ENCODE assay signal across 15 mouse cellular contexts in the genomic region with DNA sequence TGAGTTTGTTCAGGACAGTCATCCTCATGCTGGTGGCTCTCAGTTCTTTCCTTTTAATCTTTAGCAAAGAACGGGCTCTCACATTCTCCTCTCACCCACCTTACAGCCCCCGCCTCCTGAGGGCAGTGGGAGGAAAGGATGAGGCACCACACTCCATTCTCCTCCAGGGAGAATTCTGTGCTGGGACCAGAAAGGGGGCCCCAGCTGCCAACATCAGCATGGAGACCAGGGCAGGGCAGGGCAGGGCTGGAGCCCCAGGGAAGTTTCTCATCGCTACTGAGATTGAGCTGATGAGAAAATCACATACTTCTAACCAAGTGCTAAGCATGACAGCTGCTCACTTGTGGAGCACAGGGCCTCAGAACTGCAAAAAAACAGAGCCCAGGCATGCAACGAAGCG. TPM values are rescaled to one million over a fixed set of nuclear protein-coding genes. Genes with fewer than 3 reads are reported as not detected.
DNase-seq lines count a peak whose midpoint lies in the region; ATAC-seq and TF ChIP-seq lines count a peak whose summit lies in the region.
"Had no signal": no experiment of that assay in that cellular context is flagged by ENCODE, and none has a peak within 500 bp of the region (broad histone marks: within the 10 kb centered on the region; RNA-seq: fewer than 3 reads in every experiment).

No protein-coding gene starts in this region.

- peak overlapping the region; percentile 81 for H3K4me2 ChIP-seq in limb, embryonic 13.5 days (replicated peaks)
- H3K4me2 ChIP-seq: hindbrain, embryonic 12.5 days had no signal

- no peaks in the 10 kb centered on the region for H3K36me3 ChIP-seq in kidney, adult 2 months (ENCODE audit: control insufficient read depth, insufficient read depth, low read length)
- peaks cover 12% of the 10 kb centered on the region for H3K36me3 ChIP-seq in C2C12 (ENCODE audit: control insufficient read depth, insufficient read depth)
- H3K36me3 ChIP-seq in limb, embryonic 13.5 days: no peaks in the 10 kb centered on the region
- H3K36me3 ChIP-seq: hindbrain, embryonic 12.5 days had no signal

- intact Hi-C loops in gastrocnemius, adult 2 months (cut with DNase I): loop anchor here (5.0 kb wide), 1 partner anchor 221 kb away; no protein-coding TSS in a partner anchor
- intact Hi-C loops in gastrocnemius, postnatal 36 days (cut with DNase I): no loop called here

- no peaks in the 10 kb centered on the region for H3K27me3 ChIP-seq in kidney, adult 2 months (replicated peaks; ENCODE audit: control insufficient read depth, insufficient read depth, low read length)
- no peaks in the 10 kb centered on the region for H3K27me3 ChIP-seq in C2C12 (ENCODE audit: control insufficient read depth, insufficient read depth, insufficient read length)
- H3K27me3 ChIP-seq in limb, embryonic 13.5 days: peaks cover 51% of the 10 kb centered on the region

- H3K9me3 ChIP-seq in limb, embryonic 13.5 days: no peaks in the 10 kb centered on the region

- H3K9ac ChIP-seq in limb, embryonic 13.5 days: peak overlapping the region; percentile 35; the same call in 1 of the 2 replicates
- H3K9ac ChIP-seq: hindbrain, embryonic 12.5 days; liver, embryonic 14.5 days had no signal

- H3K27ac ChIP-seq in gastrocnemius, adult 2 months: peak overlapping the region; percentile 73; the same call in 1 of the 2 replicates
- H3K27ac ChIP-seq in kidney, adult 2 months (ENCODE audit: insufficient read depth, low read depth, low read length): 0 out of 2 replicates have a peak overlapping the region, but pooled peaks have one; percentile 17
- no peak overlapping the region for H3K27ac ChIP-seq in limb, embryonic 13.5 days
- H3K27ac ChIP-seq: hindbrain, embryonic 12.5 days; liver, embryonic 14.5 days had no signal

- peak overlapping the region; percentile 25 for H3K4me3 ChIP-seq in gastrocnemius, adult 2 months
- H3K4me3 ChIP-seq in kidney, adult 2 months (ENCODE audit: insufficient read depth, low read depth, low read length): peak overlapping the region; percentile 30; the same call in 1 of the 2 replicates
- H3K4me3 ChIP-seq in C2C12 (ENCODE audit: insufficient read depth, poor library complexity, severe bottlenecking): peak overlapping the region; percentile 62
- peak overlapping the region; percentile 59; the same call in 1 of the 2 replicates for H3K4me3 ChIP-seq in limb, embryonic 13.5 days
- H3K4me3 ChIP-seq: hindbrain, embryonic 12.5 days had no signal

- peaks cover 70% of the 10 kb centered on the region for H3K79me2 ChIP-seq in C2C12 (ENCODE audit: control insufficient read depth, insufficient read depth)

- H3K79me3 ChIP-seq in C2C12 (ENCODE audit: low read depth): peaks cover 60% of the 10 kb centered on the region

- DNase-seq in gastrocnemius, adult 2 months: no peak
- no peak for DNase-seq in gastrocnemius, postnatal 36 days
- no peak for DNase-seq in kidney, adult 2 months
- DNase-seq in kidney, postnatal 4 days: no peak
- no peak for DNase-seq in thymus, postnatal 25 days
- no peak for DNase-seq in layer of hippocampus, postnatal 14 days (ENCODE audit: low spot score in 2 of 2)
- DNase-seq: adrenal gland, postnatal 36 days; cerebellum, postnatal 10 days; kidney, adult 18-20 months; lung, postnatal 14 days had no signal

- no peaks in the 10 kb centered on the region for H3K4me1 ChIP-seq in kidney, adult 2 months (ENCODE audit: control insufficient read depth, insufficient read depth, low read length)
- peaks cover 38% of the 10 kb centered on the region for H3K4me1 ChIP-seq in limb, embryonic 13.5 days

- peak overlapping the region; percentile 29 for H3ac ChIP-seq in C2C12 (ENCODE audit: control insufficient read depth, insufficient read length, low read depth)

- 30% methylated on average over 5 of the region's 5 CpGs for WGBS in kidney, adult 2 months
- 46% methylated on average over 5 of the region's 5 CpGs for WGBS in limb, embryonic 13.5 days

- no peak for ATAC-seq in limb, embryonic 13.5 days (ENCODE audit: low FRiP score, low read depth)

- TF ChIP-seq CTCF in gastrocnemius, adult 2 months (IDR thresholded peaks at IDR 0.05): no peak
- TF ChIP-seq CTCF in kidney, adult 2 months (conservative IDR thresholded peaks at IDR 0.05; ENCODE audit: insufficient read depth, insufficient read length, low read depth, low read length): no peak
- no peak for TF ChIP-seq CTCF in C2C12 (IDR thresholded peaks at IDR 0.05; ENCODE audit: control insufficient read depth, insufficient read depth, insufficient read length)

- no peak for TF ChIP-seq POLR2A in kidney, adult 2 months (IDR thresholded peaks at IDR 0.05; ENCODE audit: low read depth, low read length)

TF ChIP-seq in C2C12, 6 proteins besides CTCF, POLR2A, EP300 and RAD21:
- TF ChIP-seq MAX (IDR thresholded peaks at IDR 0.05): no peak
- no peak for TF ChIP-seq CEBPB (IDR thresholded peaks at IDR 0.05; ENCODE audit: low read depth)
- TF ChIP-seq MYOD1 (IDR thresholded peaks at IDR 0.05; ENCODE audit: control insufficient read depth, insufficient read length, low read depth): no peak
- no peak for TF ChIP-seq MYOG (IDR thresholded peaks at IDR 0.05; ENCODE audit: control insufficient read depth, extremely low read depth, insufficient read length)
- no peak for TF ChIP-seq USF1 (IDR thresholded peaks at IDR 0.05; ENCODE audit: low read depth)

RNA-seq across cellular contexts. Expression of a gene that starts 2.1 kb away (rescaled TPM):
- total RNA-seq in gastrocnemius, adult 2 months (2021): under 1 TPM; 0.74 to 0.89 TPM
- total RNA-seq in gastrocnemius, postnatal 36 days (2021): 1 to 10 TPM in 1 of 2 experiments, under 1 TPM in 1; 0.67 to 1.2 TPM
- polyA plus RNA-seq in kidney, adult 2 months (2012; rRNA removed): 17.0 and 18.7 TPM in 2 replicates
- 115 TPM for polyA plus RNA-seq in C2C12 (2012; fragmentation: generic; extraction: Trizol)
- polyA plus RNA-seq in limb, embryonic 13.5 days (2015; fragmentation: Nextera tagmentation; extraction: Ambion mirVana): 8.7 and 9.2 TPM in 2 replicates
- total RNA-seq in layer of hippocampus, postnatal 14 days (2021): 10 to 100 TPM; 10.3 to 12.4 TPM
- total RNA-seq: megakaryocyte-erythroid progenitor cell, adult 5-6 weeks had no signal

Comparison
In these comparisons a context has a peak if more than half of its experiments do, and no peak if none do; other contexts are left out.
1. RNA of a gene that starts 2.1 kb away (total RNA-seq): 10.3 to 12.4 TPM in layer of hippocampus, postnatal 14 days; 0.67 to 1.2 TPM in gastrocnemius, postnatal 36 days and 0.74 to 0.89 TPM in gastrocnemius, adult 2 months; every median in the first group is over 4 times any median in the second.
2. Peak in every context shown above with its lines, with median percentiles within 50 percentile points of each other: H3K4me3 ChIP-seq.